Mouse (Mus musculus) heart, postnatal 0 days (tissue): ENCODE results near the gene Rad18. TPM values are rescaled to one million over a fixed set of nuclear protein-coding genes. Genes with fewer than 3 reads are reported as not detected.

Experiments used
- ATAC-seq: fragments of 200-750 bp; cut with Nextera tagmentation; 2 replicates; pipeline ENCODE4 v1.8.0; 2017; ENCODE audit warnings: low read depth, moderate number of reproducible peaks, moderate library complexity; ENCODE audit not compliant: insufficient read depth
- DNase-seq: peaks from one replicate; pipeline ENCODE4 v3.0.0-alpha.2; 2016; ENCODE audit warnings: low spot score
- H3K27ac ChIP-seq: fragments of 300-500 bp; sonication (generic); 2 replicates; pipeline ENCODE4 v1.5.1; 2014; ENCODE audit warnings: low read depth, mild to moderate bottlenecking
- H3K27me3 ChIP-seq: fragments of 300-500 bp; sonication (generic); 2 replicates; pipeline ENCODE4 v1.6.1; 2014; ENCODE audit warnings: low read length, mixed read lengths; ENCODE audit not compliant: control insufficient read depth, insufficient read depth
- H3K36me3 ChIP-seq: fragments of 300-500 bp; sonication (generic); replicated peaks from 2 replicates; pipeline ENCODE4 v1.6.1; 2014; ENCODE audit warnings: low read length, mixed read lengths; ENCODE audit not compliant: control insufficient read depth, insufficient read depth
- H3K4me1 ChIP-seq: fragments of 300-500 bp; sonication (generic); 2 replicates; pipeline ENCODE4 v1.6.1; 2014; ENCODE audit warnings: antibody characterized with exemption; ENCODE audit not compliant: control insufficient read depth, insufficient read depth
- H3K4me2 ChIP-seq: fragments of 300-500 bp; sonication (generic); 2 replicates; pipeline ENCODE4 v1.6.1; 2014; ENCODE audit warnings: low read depth, mild to moderate bottlenecking, low read length, moderate library complexity
- H3K4me3 ChIP-seq: fragments of 300-500 bp; sonication (generic); 2 replicates; pipeline ENCODE4 v1.5.1; 2014; ENCODE audit warnings: low read depth, low read length
- H3K9ac ChIP-seq: fragments of 300-500 bp; sonication (generic); replicated peaks from 2 replicates; pipeline ENCODE4 v1.6.1; 2014; ENCODE audit warnings: low read depth, low read length, mixed read lengths
- H3K9me3 ChIP-seq: fragments of 300-500 bp; sonication (generic); replicated peaks from 2 replicates; pipeline ENCODE4 v1.6.1; 2016; ENCODE audit warnings: low read length; ENCODE audit not compliant: control insufficient read depth
- CTCF ChIP-seq: IDR thresholded peaks from 2 replicates; pipeline ENCODE4 v1.5.1; 2016; ENCODE audit warnings: antibody characterized with exemption, control low read depth, low read depth
- EP300 ChIP-seq: IDR thresholded peaks from 2 replicates; pipeline ENCODE4 v1.6.1; 2016; ENCODE audit warnings: antibody characterized with exemption, low read depth
- WGBS: fragments of 180-500 bp; shearing (Covaris S2); extraction: QIAGEN DNeasy Blood & Tissue Kit; methylation state at CpG from one replicate; pipeline ENCODE4 v1.1.7; 2014; 5-methylcytosine and 5-hydroxymethylcytosine counted together
- polyA plus RNA-seq: library from polyadenylated mRNA; unstranded; fragments of >200 nt; fragmentation: Nextera tagmentation; extraction: Ambion mirVana; gene quantifications from 2 replicates; pipeline ENCODE4 v1.2.1, GENCODE M21; 2015
- total RNA-seq: library from RNA; depleted of rRNA; stranded (reverse); fragments of >200 nt; gene quantifications from 2 replicates; pipeline ENCODE4 v1.2.3, GENCODE M21; 2014; ENCODE audit warnings: low replicate concordance

Rad18 gene
- total and polyA plus RNA-seq, 2 experiments from 2014 or later, result 7.6 to 8.7 TPM

GRCm38 (mm10) chr6:112736471-112736870 is 40.0 kb upstream of the Rad18 start:
- Histone ChIP-seq H3K27ac (no peak overlapping the region), H3K4me2 (no peak overlapping the region), H3K4me3 (no peak overlapping the region), H3K27me3 (no peaks in the 10 kb centered on the region), H3K4me1 (no peaks in the 10 kb centered on the region), H3K9ac (no peak overlapping the region), H3K9me3 (no peaks in the 10 kb centered on the region), H3K36me3 (no peaks in the 10 kb centered on the region)
- WGBS, result 76% methylated on average over 3 of the region's 3 CpGs
- TF ChIP-seq CTCF (no peak), EP300 (no peak)
- DNase-seq, result no peak
- ATAC-seq, result no peak

DNA sequence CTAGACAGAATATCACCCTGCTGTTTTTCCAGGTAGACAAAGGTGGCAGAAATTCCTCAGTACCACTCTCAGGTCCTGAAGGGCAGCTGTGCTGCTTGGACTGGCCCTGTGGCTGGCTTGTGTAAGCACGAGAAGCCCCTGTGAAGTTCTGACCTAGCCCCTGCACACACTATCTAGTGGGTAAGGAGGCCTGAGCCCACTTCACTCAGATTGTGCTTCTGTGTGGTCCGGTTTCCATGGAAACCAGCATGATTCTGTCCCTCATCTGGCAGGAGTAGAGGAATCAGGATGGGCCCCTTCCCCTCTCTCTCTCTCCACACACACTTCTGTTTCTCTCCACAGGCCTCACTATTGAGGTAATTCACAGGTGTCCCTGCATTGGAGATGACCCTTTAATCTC is 38.6 kb upstream of the Rad18 start:
- no peak for DNase-seq
- no peak overlapping the region for H3K4me2 ChIP-seq
- H3K27ac ChIP-seq, result no peak overlapping the region
- H3K9me3 ChIP-seq, result no peaks in the 10 kb centered on the region
- H3K9ac ChIP-seq, result no peak overlapping the region
- TF ChIP-seq EP300 (no peak), CTCF (no peak)
- no peak for ATAC-seq
- no peaks in the 10 kb centered on the region for H3K36me3 ChIP-seq
- no peaks in the 10 kb centered on the region for H3K4me1 ChIP-seq
- H3K27me3 ChIP-seq, result no peaks in the 10 kb centered on the region
- H3K4me3 ChIP-seq, result no peak overlapping the region
- WGBS, result 77% methylated on average over 2 of the region's 2 CpGs

- Histone ChIP-seq H3K27ac (no peak overlapping the region), H3K4me1 (no peaks in the 10 kb centered on the region), H3K9ac (no peak overlapping the region), H3K27me3 (no peaks in the 10 kb centered on the region), H3K9me3 (no peaks in the 10 kb centered on the region), H3K4me2 (no peak overlapping the region), H3K4me3 (no peak overlapping the region), H3K36me3 (no peaks in the 10 kb centered on the region)
- no peak for TF ChIP-seq CTCF
- no peak for TF ChIP-seq EP300
- DNase-seq (no peak), ATAC-seq (no peak)
- WGBS, result 66% methylated on average over 5 of the region's 5 CpGs
Observed at GRCm38 (mm10) chr6:112733942-112734341, 37.5 kb upstream of the Rad18 start.

GRCm38 (mm10) chr6:112732434-112732833 is 35.9 kb upstream of the Rad18 start:
- Histone ChIP-seq H3K9ac (no peak overlapping the region), H3K4me2 (no peak overlapping the region), H3K4me1 (peaks cover 3% of the 10 kb centered on the region; the same call in 1 of the 2 replicates), H3K4me3 (no peak overlapping the region), H3K27me3 (no peaks in the 10 kb centered on the region), H3K9me3 (no peaks in the 10 kb centered on the region), H3K27ac (no peak overlapping the region), H3K36me3 (no peaks in the 10 kb centered on the region)
- 85% methylated on average over 3 of the region's 3 CpGs for WGBS
- ATAC-seq (no peak), DNase-seq (no peak)
- no peak for TF ChIP-seq CTCF
- TF ChIP-seq EP300, result no peak

GRCm38 (mm10) chr6:112731386-112731785 is 34.9 kb upstream of the Rad18 start:
- Histone ChIP-seq H3K27me3 (no peaks in the 10 kb centered on the region), H3K27ac (no peak overlapping the region), H3K9me3 (no peaks in the 10 kb centered on the region), H3K4me3 (no peak overlapping the region), H3K4me2 (no peak overlapping the region), H3K36me3 (no peaks in the 10 kb centered on the region), H3K4me1 (peaks cover 3% of the 10 kb centered on the region; the same call in 1 of the 2 replicates), H3K9ac (no peak overlapping the region)
- no peak for TF ChIP-seq CTCF
- no peak for DNase-seq
- WGBS, result 90% methylated on average over 10 of the region's 10 CpGs
- ATAC-seq, result no peak

GRCm38 (mm10) chr6:112728760-112729422 is 32.4 kb upstream of the Rad18 start:
- TF ChIP-seq EP300, result no peak
- no peak for TF ChIP-seq CTCF
- Histone ChIP-seq H3K27me3 (no peaks in the 10 kb centered on the region), H3K9me3 (no peaks in the 10 kb centered on the region), H3K27ac (peak overlapping the region; percentile 34; the same call in 1 of the 2 replicates), H3K36me3 (no peaks in the 10 kb centered on the region), H3K9ac (peak overlapping the region; percentile 26), H3K4me3 (peak overlapping the region; percentile 43), H3K4me2 (peak overlapping the region; percentile 49), H3K4me1 (peaks cover 3% of the 10 kb centered on the region; the same call in 1 of the 2 replicates)
- peak; percentile 89 for ATAC-seq
- peak; percentile 76 for DNase-seq
- WGBS, result 8% methylated on average over 17 of the region's 17 CpGs
